Mouse (Mus musculus): Measurements from ENCODE around the gene Iqsec3.
A peak's percentile ranks its signal among the peaks of the same experiment; 100 is the strongest.

Iqsec3 gene

GRCm38 (mm10) chr6:121454549-121455494 lies 18.7 kb downstream of the Iqsec3 start:
- DNase-seq: no peak

GRCm38 (mm10) chr6:121453776-121454175 lies 19.7 kb downstream of the Iqsec3 start:
- no peak for DNase-seq

GRCm38 (mm10) chr6:121451703-121452102 lies 21.8 kb downstream of the Iqsec3 start:
- DNase-seq: no peak

GRCm38 (mm10) chr6:121440696-121441220 lies 32.7 kb downstream of the Iqsec3 start:
- no peak for DNase-seq

GRCm38 (mm10) chr6:121424830-121425229 lies 48.6 kb downstream of the Iqsec3 start:
- DNase-seq: no peak

GRCm38 (mm10) chr6:121424403-121424802 lies 49.1 kb downstream of the Iqsec3 start:
- DNase-seq: no peak

GRCm38 (mm10) chr6:121412558-121413297 lies 60.8 kb downstream of the Iqsec3 start:
- DNase-seq: peak; percentile 9

- peak; percentile 27 for DNase-seq
Observed at GRCm38 (mm10) chr6:121407571-121408011, 65.9 kb downstream of the Iqsec3 start.

- DNase-seq: no peak
Observed at GRCm38 (mm10) chr6:121405311-121405710, 68.2 kb downstream of the Iqsec3 start.

- DNase-seq: no peak
Observed at GRCm38 (mm10) chr6:121402661-121403244, 70.7 kb downstream of the Iqsec3 start.

GRCm38 (mm10) chr6:121401826-121402660 lies 71.4 kb downstream of the Iqsec3 start:
- no peak for DNase-seq

GRCm38 (mm10) chr6:121401140-121401539 lies 72.3 kb downstream of the Iqsec3 start:
- no peak for DNase-seq

GRCm38 (mm10) chr6:121392610-121393252 lies 80.7 kb downstream of the Iqsec3 start:
- DNase-seq: no peak

GRCm38 (mm10) chr6:121385397-121385796 lies 88.1 kb downstream of the Iqsec3 start:
- DNase-seq: no peak

GRCm38 (mm10) chr6:121382071-121382470 lies 91.4 kb downstream of the Iqsec3 start:
- DNase-seq: no peak

- no peak for DNase-seq
Observed at GRCm38 (mm10) chr6:121380576-121380975, 92.9 kb downstream of the Iqsec3 start.

- DNase-seq: no peak
Observed at GRCm38 (mm10) chr6:121378256-121378655, 95.2 kb downstream of the Iqsec3 start.

GRCm38 (mm10) chr6:121376159-121376558 lies 97.3 kb downstream of the Iqsec3 start:
- DNase-seq: peak; percentile 27

GRCm38 (mm10) chr6:121371197-121371980 lies 102.1 kb downstream of the Iqsec3 start:
- DNase-seq: no peak

GRCm38 (mm10) chr6:121367099-121367498 lies 106.4 kb downstream of the Iqsec3 start:
- no peak for DNase-seq

- peak; percentile 51 for DNase-seq
Observed at GRCm38 (mm10) chr6:121366537-121366936, 106.9 kb downstream of the Iqsec3 start.
